Mouse (Mus musculus) Muller cell, postnatal 12 days (primary cell): Measurements from ENCODE around the gene Ccl20.
A peak's percentile ranks its signal among the peaks of the same experiment; 100 is the strongest.

Experiments
- DNase-seq: peaks from one replicate; pipeline ENCODE4 v3.0.0-alpha.2; 2015; ENCODE audit errors: inconsistent ontology term

The Ccl20 gene

GRCm38 (mm10) chr1:83138721-83139120 lies 22.2 kb downstream of the Ccl20 start:
- no peak for DNase-seq

- no peak for DNase-seq
These were observed 24.9 kb downstream of the Ccl20 start for GRCm38 (mm10) chr1:83141510-83141909.

GRCm38 (mm10) chr1:83142055-83142454 lies 25.5 kb downstream of the Ccl20 start:
- no peak for DNase-seq

- DNase-seq = no peak
These were observed 30.0 kb downstream of the Ccl20 start for GRCm38 (mm10) chr1:83146547-83146946.

GRCm38 (mm10) chr1:83150227-83150626 lies 33.7 kb downstream of the Ccl20 start:
- no peak for DNase-seq

- peak; percentile 35 for DNase-seq
These were observed 36.4 kb downstream of the Ccl20 start for GRCm38 (mm10) chr1:83152961-83153360.

GRCm38 (mm10) chr1:83156876-83157275 lies 40.3 kb downstream of the Ccl20 start:
- peak; percentile 46 for DNase-seq

- DNase-seq = peak; percentile 79
These were observed 43.0 kb downstream of the Ccl20 start, which contains the start of gene Daw1 for GRCm38 (mm10) chr1:83159603-83160002. Gene Daw1, plus strand, starts transcription at chr1:83159752.

GRCm38 (mm10) chr1:83161658-83162057 lies 45.1 kb downstream of the Ccl20 start:
- DNase-seq = no peak

- no peak for DNase-seq
These were observed 47.5 kb downstream of the Ccl20 start for GRCm38 (mm10) chr1:83164027-83164426.
